Mouse (Mus musculus) spleen, postnatal 10 days (tissue): ENCODE data around the gene Crtc2.
A peak's percentile ranks its signal among the peaks of the same experiment; 100 is the strongest.

Experiments used
- DNase-seq, 2 experiments: peaks; one replicate each; pipeline ENCODE4 v3.0.0; 2021 to 2022; ENCODE audit warnings: low spot score in 2 of 2

Gene Crtc2

DNA sequence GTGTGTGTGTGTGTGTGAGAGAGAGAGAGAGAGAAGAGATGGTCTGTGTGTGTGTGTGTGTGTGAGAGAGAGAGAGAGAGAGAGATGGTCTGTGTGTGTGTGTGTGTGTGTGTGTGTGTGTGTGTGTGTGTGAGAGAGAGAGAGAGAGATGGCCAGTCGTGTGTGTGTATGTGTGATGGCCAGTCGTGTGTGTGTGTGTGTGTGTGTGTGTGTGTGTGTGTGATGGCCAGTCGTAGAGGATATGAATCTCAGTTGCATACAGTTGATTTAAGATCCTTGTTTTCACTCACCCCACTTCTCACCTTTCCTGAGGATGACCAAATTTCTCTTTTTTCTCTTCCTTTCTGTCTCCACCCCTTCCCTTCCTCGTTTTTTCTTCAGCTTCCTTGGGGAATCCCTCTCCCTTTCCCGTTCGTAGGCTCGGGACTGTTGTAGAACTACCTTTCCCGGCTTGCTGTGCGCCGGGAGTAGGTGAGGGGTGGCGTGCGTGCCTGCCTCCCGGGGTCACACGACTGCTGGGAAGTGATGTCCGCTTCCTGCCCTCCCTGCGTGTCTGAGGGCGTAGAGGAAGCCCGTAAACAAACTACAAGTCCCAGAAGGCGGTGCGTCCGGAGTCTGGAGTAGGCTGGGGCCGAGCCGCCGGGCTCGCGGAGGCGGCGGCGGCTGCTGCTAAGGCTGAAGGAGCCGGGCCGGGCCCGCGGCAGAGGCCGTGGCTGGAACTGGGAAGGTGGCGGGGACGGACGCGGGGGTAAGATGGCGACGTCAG is at the start of gene Crtc2:
Gene Crtc2 (plus strand): TSS at position 511 of the 766 bp plus-strand sequence.
- DNase-seq: peak; percentile 82 to 95

DNA sequence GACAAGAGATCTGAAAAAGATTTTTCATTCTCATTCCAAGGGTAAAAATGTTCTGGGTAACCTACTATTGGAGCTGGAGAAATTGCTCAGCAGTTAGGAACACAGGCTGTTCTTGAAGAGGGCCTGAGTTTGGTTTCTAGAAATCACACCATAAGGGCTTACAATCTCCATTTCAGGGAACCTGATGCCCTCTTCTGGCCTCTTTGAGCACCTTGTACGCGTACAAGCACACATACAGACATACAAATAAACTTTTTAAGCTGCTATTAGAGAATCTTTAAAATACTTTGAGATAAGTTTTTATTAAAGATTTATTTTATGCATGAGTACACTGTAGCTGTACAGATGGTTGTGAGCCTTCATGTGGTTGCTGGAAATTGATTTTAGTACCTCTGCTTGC is 49.4 kb upstream of the Crtc2 start:
- DNase-seq: no peak

DNA sequence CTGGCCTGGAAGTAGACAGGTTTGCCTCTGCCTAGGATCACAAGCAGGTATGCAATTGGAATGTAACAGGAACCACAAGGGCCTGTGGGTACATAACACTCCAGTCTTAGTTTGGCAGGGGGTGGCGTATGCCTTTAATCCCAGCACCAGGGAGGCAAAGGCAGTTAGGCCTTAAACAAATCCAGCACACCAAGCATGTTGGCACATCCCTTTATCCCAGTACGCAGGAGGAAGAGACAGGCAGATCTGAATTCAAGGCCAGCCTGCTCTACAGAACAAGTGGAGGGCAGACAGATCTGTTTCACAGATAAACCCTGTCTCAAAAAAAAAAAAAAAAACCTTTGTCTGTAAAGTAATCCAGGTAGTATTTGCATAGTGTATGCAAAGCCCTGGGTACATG is 45.3 kb upstream of the Crtc2 start:
- DNase-seq: no peak

DNA sequence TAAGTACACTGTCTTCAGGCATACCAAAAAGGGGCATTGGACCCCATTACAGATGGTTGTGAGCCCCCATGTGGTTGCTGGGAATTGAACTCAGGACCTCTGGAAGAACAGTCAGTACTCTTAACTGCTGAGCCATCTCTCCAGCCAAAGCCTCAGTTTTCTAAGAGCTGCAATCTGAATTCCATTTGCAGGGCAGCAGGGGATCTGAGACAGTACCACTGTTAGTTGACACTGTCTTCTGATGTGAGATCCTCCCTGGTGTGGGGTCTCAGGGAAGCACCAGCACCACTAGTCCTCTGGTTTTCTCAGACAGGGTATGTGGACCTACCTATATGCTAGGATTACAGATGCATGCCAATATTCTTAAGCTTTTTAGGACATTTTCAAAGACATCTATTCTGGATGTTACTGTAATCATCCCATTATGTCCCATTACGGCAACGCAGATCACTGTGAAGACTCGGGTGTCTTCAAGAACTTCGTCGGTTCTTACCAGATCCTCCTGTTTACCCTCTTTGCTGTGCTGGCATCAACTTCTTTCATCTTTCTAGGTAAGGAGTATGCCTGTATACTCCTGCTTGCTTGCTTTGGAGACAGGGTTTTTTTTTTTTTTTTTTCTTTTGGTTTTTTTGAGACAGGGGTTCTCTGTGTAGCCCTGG is 43.9 kb upstream of the Crtc2 start:
- no peak for DNase-seq

DNA sequence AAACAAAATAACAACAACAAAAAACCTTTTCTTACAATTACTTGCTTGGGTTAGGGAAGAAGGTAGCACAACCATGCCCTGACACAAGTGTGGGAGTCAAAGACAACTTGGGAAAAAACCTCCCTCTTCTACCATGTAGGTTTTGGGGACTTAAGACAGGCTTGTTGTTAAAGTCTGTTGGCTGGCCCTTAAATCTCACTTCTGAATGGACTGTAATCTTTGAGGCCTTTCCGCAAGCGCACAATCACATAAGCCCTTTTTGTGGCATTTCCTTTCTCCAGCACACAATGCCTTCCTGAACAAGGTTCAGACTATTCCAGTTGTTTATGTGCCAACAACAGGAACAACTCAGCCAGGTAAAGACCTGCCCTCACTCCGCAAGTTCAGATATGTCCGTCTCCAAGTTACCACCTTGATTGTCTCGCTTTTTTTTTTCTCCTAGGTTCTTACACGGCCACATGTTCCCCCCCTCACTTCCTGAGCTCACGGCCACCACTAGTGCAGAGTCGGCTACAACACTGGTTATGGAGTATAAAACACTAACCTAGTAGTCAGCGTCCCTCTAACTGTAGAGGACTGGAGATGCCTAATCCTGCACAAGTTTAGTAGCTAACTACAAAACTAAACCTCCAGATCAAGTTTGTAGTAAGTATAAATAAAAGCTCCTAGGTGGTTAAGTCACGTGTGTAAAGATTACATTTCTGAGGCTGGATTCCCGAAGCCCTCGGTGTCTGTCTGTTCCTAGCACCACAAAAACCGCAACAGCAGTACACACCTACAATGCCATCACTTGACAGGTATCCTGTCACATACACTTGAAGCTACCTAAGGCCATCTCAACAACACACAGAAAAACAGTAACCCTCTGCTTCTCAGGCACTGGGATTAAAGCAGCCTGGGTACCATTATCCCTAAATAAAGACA is 42.2 kb upstream of the Crtc2 start:
- no peak for DNase-seq

DNA sequence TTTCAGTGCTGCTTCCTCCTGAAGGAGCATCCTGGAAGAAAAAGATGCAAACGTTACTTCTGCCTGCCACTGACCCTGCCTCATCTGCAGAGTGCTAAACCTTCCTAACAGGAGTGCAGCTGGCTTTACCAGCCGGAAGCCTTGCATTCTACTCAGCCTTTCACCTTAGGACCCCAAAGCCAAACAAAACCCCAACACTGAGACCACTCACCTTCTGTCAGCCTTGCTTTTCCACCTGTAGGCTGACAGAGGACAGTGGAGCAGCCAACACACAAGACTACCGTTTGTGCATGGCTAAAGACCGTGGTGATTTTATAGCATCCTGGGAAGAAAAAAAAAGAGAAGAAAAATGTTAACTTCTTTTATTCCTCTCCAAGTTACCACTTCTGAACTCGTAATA is 41.2 kb upstream of the Crtc2 start:
- DNase-seq: no peak

DNA sequence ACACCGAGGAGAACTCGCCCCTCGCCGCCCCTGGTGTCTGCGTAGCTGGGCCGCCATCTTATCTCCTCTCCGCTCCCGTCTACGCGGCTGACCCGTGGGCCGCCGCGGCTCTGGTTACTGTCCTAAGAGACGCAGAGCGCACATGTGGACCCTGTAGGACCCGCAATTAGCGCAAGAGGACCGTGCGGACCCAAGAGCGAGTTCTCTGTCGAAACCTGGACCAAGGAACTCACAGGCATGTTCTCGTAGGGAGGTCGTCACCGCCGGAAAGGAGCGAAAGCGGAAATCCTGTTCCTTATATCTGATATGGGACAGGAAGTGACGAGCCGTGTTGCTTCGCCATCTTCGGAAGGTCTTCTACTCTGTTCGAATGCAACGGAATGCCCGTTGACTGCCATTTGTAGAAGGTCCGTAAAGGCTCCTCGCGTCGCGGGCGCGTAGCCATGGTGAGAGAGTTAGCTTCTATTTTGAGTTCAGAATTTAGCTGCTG is 40.5 kb upstream of the Crtc2 start, which contains the start of the genes Rps27 and Rab13:
Gene Rps27 (minus strand): TSS at position 275 of the 490 bp plus-strand sequence.
Gene Rab13 (plus strand): TSS at position 319 of the 490 bp plus-strand sequence.
- peak; percentile 87 to 90 for DNase-seq

DNA sequence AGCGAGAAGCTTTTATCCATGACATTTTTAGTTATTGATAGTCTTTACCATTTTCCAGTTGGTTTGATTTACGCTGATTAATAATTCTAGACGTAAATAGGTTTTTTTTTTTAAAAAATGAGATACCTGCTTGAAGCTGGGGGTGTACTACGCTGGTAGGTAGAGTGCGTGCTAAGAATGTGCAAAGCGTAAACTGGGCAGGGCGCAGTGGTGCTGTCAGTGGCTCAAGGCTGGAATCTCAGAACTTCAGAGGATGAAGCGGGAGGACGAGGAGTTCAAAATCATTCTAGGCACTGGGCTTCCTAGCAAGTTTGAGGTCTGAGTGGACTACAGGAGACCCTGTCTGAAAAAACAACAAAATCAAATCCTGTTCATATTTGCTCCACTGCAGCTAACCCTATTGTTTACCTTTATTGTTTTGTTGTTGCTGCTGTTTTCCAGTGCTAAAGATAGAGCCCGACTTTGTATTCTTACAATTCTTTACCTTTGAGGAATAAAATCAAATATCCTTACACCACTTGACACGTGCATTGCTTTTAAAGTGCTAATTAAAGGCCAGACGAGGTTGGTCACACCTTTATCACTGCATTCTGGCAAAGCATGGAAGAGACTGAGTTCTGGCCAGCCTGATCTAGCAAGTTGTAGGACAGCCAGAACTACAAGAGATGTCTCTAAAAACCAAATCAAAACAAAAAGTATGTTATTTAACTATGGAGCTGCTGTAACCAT is 39.8 kb upstream of the Crtc2 start:
- DNase-seq: no peak

DNA sequence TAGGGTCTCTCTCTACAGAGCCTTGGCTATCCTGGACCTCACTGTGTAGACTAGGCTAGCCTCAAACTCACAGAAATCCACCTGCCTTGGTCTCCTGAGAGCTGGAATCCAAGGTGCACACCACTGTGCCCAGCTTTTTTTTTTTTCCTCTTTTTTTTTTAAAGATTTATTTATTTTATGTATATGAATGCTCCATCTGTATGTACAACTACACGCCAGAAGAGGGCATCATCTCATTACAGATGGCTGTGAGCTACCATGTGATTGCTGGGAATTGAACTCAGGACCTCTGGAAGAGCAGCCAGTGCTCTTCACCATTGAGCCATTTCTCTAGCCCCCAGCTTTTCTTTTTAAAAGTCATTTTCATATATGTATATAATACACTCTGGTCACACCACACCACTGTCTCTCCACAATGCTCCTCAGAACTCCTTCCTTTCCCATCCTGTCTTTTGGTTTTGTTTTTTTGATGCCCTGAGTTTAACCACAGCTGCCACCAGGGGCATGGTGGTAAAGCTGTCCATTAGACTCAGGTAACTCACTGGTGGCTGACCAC is 38.1 kb upstream of the Crtc2 start:
- no peak for DNase-seq

DNA sequence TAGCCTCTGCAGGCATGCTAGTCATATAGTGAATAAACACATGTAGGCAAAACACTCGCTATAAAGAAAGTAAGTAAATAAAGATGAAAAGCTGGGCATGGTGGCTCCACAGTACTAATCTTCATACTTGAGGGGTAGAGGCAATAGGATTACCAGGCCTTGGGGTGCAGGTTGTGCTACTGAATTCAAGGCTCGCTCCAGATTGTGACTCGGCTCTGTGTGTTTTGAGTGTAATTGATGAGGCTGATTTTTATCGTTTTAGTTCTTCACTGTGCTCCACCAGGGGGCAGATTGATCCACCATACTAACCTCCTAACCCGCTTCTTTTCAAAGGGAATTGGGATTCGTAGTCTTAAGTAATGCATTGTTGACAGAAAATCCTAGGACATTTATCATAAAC is 33.9 kb upstream of the Crtc2 start:
- DNase-seq: peak in 1 of 2 experiments; percentile 64

DNA sequence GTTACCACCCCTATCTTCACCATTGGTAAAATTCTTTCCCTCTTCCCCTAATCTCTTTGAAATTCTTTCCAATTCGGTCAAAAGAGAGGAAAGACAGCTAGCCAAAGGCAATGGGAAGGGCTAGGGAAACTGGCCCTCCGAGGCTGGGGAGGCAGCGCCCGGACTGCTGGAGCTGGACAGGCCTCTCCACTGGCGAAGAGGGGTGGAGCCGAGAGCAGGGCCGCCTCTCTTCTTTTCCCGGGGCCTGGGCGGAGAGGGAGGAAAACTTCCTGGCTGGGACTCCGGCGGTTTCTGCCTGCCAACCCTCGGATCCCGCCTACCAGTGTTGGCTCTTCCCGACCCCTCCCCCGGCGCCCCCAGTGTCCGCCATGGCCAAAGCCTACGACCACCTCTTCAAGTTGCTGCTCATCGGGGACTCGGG is 33.4 kb upstream of the Crtc2 start:
- peak; percentile 37 to 51 for DNase-seq

DNA sequence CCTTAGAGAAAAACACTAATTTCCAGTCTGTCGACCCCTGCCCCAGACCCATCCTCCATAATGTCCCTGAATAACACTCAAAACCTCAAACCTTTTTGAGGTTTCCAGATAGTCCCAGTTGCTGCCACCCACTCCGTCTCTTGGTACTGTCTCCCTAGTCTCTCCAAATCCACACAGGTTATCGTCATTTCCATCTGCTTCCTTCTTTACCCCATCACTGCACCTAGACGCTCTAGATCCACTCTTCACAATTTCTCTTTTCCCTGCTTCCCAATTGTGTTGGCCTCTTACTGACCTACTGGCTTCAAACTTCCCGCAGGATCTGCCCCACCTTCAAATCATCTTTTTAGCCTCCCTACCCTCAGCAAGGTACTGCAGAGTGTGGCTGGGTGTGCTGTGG is 32.8 kb upstream of the Crtc2 start:
- no peak for DNase-seq

DNA sequence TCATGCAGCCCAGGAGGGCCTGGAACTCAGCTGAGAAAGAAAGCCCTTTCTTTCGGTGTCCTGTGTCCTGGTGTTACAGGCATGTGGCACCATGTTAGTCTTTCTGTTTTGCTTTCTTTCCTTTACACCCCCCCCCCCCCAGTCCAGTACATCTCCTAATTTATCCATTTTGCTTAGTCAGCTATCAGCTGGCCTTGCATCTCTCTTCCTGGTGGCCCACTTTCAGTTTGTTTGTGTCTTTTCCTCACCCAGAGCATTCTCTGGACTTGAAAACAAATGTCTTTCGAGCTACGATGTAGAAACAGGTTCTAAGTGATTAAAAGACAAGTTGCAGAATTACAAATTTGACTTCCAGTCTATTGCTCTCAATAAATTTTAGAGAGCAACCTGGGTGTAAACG is 31.5 kb upstream of the Crtc2 start:
- DNase-seq: no peak

DNA sequence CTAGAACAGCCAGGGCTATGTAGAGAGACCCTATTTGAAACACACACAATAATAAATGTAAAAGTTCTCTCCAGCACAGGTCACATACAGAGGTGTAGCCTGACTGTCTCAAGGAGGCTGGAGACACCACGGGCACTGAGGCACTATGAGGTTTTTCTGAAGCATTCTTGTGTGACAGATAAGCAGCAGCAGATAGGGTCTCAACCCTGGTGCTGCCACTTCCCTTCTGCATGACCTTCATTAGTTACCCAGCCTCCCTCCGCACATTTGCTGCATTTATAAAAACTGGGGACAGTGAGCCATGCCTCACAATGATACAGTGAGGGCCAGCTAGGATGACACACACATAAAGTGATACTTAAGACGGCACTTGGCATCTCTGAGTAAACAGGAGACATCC is 31.0 kb upstream of the Crtc2 start:
- no peak for DNase-seq

DNA sequence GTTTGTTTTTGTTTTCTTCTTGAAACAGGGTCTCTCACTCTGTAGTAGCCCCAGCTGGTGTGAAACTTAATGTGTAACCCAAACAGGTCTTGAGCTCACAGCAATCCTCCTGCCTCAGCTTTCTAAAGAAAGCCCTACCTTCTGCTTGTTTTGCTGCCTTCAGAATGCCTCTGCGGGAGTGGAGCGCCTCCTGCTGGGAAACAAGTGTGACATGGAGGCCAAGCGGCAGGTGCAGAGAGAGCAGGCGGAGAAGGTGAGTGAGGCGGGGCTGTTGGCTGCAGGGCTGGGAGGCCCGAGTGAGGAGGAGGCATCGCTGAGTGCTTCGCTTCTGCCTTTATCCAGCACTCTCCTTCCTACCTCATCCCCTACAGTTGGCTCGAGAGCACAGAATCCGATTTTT is 29.6 kb upstream of the Crtc2 start:
- DNase-seq: no peak

DNA sequence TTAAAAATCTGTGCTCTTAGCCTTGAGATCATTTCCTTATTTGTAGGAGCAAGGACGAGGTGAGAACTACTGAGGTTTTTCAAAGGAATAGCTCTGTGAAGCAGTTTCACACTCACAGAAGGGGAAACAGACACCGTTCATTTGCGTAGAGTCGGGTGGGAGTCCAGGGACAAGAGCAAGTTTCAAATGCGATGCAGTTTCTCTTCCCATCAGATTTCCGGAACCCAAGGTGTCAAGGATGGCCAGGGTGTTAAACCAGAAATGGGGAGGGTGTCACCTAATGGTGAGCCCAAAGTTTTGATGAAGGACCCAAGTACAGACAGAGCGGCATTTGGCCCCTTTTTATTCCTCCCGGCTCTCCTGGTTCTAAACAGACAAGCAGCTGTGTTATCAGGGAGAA is 22.9 kb upstream of the Crtc2 start:
- DNase-seq: peak in 1 of 2 experiments; percentile 29

DNA sequence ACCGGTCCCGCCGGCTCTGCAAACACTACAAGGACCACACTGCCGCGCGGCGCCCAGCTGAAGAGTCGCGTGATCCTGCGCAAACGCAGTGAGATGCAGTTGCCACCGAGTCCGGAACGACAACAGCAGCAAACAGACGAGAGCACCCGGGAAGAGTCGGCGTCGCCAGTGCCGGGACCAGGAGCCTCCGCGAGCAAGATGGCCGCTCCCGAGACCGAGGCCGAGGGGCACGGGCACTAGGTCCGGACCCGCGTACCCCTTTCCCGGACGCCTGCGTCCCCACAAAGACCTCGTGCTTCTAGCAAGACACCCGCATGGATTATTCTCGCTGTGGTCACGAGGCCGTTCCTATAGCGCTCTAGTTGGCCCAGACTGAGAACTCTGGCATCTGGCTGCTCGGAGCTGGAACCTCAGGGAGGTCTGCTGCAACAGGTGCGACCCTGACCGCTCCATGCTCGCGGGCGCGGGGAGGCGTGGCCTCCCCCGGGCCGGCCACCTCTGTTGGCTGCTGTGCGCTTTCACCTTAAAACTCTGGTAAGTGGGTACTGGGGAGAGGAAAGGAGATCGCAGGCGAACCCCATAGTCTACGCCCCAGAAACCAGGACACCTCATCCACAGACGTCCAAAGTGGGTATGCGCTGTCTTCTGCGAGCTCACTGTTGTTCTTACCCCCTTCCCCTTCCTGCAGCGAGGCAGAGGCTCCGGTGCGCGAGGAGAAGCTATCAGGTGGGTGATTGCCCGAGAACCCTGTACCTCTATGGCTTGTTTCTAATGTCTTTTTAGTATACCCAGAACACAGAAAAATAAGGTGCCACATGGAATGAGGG is 22.2 kb upstream of the Crtc2 start, which contains the start of gene Jtb:
Gene Jtb (plus strand): TSS at position 91 of the 827 bp plus-strand sequence.
- peak; percentile 70 to 90 for DNase-seq

DNA sequence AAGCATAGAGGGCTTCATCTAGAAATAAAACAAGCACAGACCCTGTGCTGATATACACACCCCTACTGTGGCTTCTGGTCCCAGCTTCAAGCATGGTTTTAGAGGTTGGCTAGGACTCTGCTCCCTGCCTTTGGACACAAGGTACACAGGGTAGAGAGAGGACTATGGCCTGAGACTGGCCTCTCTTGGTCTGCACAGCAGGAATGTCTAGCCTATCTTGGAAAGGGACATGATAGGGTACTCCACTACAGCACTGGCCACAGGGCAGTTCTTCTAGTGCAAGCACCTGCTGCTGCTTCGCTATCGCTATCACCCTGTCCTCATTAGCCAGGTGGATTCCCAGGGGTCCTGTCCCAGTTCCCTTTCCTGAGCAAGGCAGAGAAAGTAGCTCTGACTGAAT is 12.7 kb upstream of the Crtc2 start:
- no peak for DNase-seq

DNA sequence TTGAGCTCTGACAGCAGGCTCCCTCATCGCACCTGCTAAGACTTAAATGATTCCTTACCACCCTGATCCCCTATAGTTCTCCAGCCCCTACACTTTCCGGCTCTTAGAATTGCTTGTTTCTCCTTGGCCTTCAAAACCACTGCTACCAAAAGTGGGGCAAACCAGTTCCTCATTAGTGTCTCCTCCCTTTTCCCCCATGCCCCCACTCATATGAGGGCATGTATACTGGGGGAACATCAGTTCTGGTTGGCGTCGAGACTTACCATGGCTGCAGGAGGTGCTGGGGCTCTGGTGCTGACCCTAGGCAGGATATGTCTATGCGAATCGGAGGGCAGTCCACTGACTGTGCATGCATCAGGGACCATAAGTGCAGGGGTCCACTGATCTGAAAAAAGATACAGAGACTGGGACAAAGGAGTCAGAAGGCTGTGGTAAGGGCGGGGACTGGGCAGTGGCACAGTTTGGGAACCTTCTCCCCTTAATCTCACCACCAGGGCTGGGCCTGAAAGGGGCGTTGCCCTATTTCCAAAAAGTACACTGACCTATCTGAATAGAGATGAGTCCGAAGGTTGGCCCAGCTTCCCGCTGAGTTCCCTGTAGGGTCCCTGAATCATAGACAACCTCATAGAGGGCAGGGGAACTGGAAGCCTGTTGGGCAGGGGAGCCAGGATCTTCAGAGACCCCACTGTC is 12.1 kb upstream of the Crtc2 start:
- no peak for DNase-seq
